ENCODE assay signal across 23 mouse cellular contexts in the genomic region with DNA sequence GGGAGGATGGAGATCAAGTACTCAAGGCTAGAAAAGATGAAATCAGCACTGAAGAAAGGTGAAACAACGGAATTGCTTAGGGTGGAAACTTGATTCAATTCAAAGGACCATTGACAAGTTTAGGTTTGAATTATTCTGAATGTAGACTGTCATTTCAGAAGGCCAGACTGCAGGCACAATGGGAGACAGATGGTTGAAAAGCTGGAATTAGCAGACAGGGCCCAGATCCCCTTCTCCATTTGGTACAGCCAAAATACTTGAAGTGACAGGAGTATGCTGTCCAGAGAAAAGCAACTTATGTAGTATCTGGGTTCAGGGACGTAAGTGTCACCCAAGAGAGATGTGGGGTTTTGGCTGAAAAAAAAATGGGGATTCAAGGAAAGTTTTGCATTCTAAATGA. TPM values are rescaled to one million over a fixed set of nuclear protein-coding genes. Genes with fewer than 3 reads are reported as not detected.
DNase-seq lines count a peak whose midpoint lies in the region; ATAC-seq and TF ChIP-seq lines count a peak whose summit lies in the region.
"Had no signal": no experiment of that assay in that cellular context is flagged by ENCODE, and none has a peak within 500 bp of the region (broad histone marks: within the 10 kb centered on the region; RNA-seq: fewer than 3 reads in every experiment).

No protein-coding gene starts in this region.

- H3K4me3 ChIP-seq in forebrain, postnatal 0 days (ENCODE audit: low read depth, low read length): no peak overlapping the region
- H3K4me3 ChIP-seq in forebrain, embryonic 11.5 days (ENCODE audit: low read depth, low read length): no peak overlapping the region
- H3K4me3 ChIP-seq in neural tube, embryonic 15.5 days (replicated peaks): no peak overlapping the region
- H3K4me3 ChIP-seq: embryonic facial prominence, embryonic 12.5 days; heart, embryonic 13.5 days; hindbrain, embryonic 12.5 days had no signal

- DNase-seq in forebrain, postnatal 0 days: peak; percentile 41
- DNase-seq in forebrain, embryonic 11.5 days (ENCODE audit: low spot score): no peak
- DNase-seq in brain, embryonic 14.5 days (ENCODE audit: low read depth): peak; percentile 38
- peak; percentile 14 to 55 for DNase-seq in layer of hippocampus, adult 8-10 months (ENCODE audit: low spot score in 2 of 2)
- DNase-seq in layer of hippocampus, postnatal 36 days: peak; percentile 40 to 46
- DNase-seq in thymus, adult 18-20 months: no peak
- DNase-seq: adrenal gland, postnatal 14 days; cerebellum, adult 11 months; cerebellum, adult 8-10 months; cerebellum, postnatal 14 days; gastrocnemius, postnatal 36 days; heart, adult 11 months; heart, postnatal 4 days had no signal

- no peaks in the 10 kb centered on the region for H3K27me3 ChIP-seq in forebrain, postnatal 0 days (ENCODE audit: insufficient read depth, low read length)
- H3K27me3 ChIP-seq in forebrain, embryonic 11.5 days (ENCODE audit: control insufficient read depth, insufficient read depth, low read length): no peaks in the 10 kb centered on the region
- no peaks in the 10 kb centered on the region for H3K27me3 ChIP-seq in neural tube, embryonic 15.5 days (replicated peaks)
- H3K27me3 ChIP-seq: CH12.LX; embryonic facial prominence, embryonic 12.5 days; heart, embryonic 13.5 days; hindbrain, embryonic 12.5 days; Patski had no signal

- 47% methylated on average over 2 of the region's 2 CpGs for WGBS in forebrain, postnatal 0 days
- 80% methylated on average over 2 of the region's 2 CpGs for WGBS in forebrain, embryonic 11.5 days
- 96% methylated on average over 2 of the region's 2 CpGs for WGBS in neural tube, embryonic 15.5 days

- H3K9ac ChIP-seq in forebrain, postnatal 0 days: no peak overlapping the region
- no peak overlapping the region for H3K9ac ChIP-seq in forebrain, embryonic 11.5 days (ENCODE audit: low read length)
- no peak overlapping the region for H3K9ac ChIP-seq in neural tube, embryonic 15.5 days (replicated peaks)
- H3K9ac ChIP-seq: embryonic facial prominence, embryonic 12.5 days; heart, embryonic 13.5 days; hindbrain, embryonic 12.5 days had no signal

- ATAC-seq in forebrain, postnatal 0 days: peak; percentile 32; the same call in 1 of the 2 replicates
- no peak for ATAC-seq in forebrain, embryonic 11.5 days (replicated peaks; ENCODE audit: low FRiP score)
- ATAC-seq in neural tube, embryonic 15.5 days (ENCODE audit: low FRiP score): no peak
- ATAC-seq: activated CD4-positive, CD25-positive, alpha-beta regulatory T cell, adult 4 months; forebrain, embryonic 14.5 days; hindbrain, embryonic 16.5 days; inflammation-experienced regulatory T-cells, adult 6 months; Patski had no signal

- TF ChIP-seq POLR2A in brain, embryonic 14.5 days (IDR thresholded peaks at IDR 0.05; ENCODE audit: borderline replicate concordance, extremely low read depth, insufficient read depth, insufficient read length, poor library complexity, severe bottlenecking): no peak

- 0 out of 2 replicates have a peak overlapping the region, but pooled peaks have one; percentile 11 for H3K27ac ChIP-seq in forebrain, postnatal 0 days (ENCODE audit: low read depth, low read length)
- H3K27ac ChIP-seq in forebrain, embryonic 11.5 days (ENCODE audit: low read depth, low read length): no peak overlapping the region
- no peak overlapping the region for H3K27ac ChIP-seq in neural tube, embryonic 15.5 days (replicated peaks)
- H3K27ac ChIP-seq: embryonic facial prominence, embryonic 12.5 days; heart, embryonic 13.5 days; hindbrain, embryonic 12.5 days had no signal

- 0 out of 2 replicates have a peak, but pooled peaks cover 5% of the 10 kb centered on the region for H3K9me3 ChIP-seq in forebrain, postnatal 0 days (ENCODE audit: low read length)
- no peaks in the 10 kb centered on the region for H3K9me3 ChIP-seq in forebrain, embryonic 11.5 days (ENCODE audit: control insufficient read depth, low read length)
- no peaks in the 10 kb centered on the region for H3K9me3 ChIP-seq in neural tube, embryonic 15.5 days (replicated peaks)
- H3K9me3 ChIP-seq: heart, embryonic 13.5 days; hindbrain, embryonic 12.5 days had no signal

- H3K4me2 ChIP-seq in forebrain, postnatal 0 days (ENCODE audit: low read depth): no peak overlapping the region
- H3K4me2 ChIP-seq in forebrain, embryonic 11.5 days (ENCODE audit: low read depth, low read length, severe bottlenecking): no peak overlapping the region
- H3K4me2 ChIP-seq in neural tube, embryonic 15.5 days: no peak overlapping the region
- H3K4me2 ChIP-seq: embryonic facial prominence, embryonic 12.5 days; heart, embryonic 13.5 days; hindbrain, embryonic 12.5 days had no signal

- no peak for TF ChIP-seq CTCF in forebrain, postnatal 0 days (IDR thresholded peaks at IDR 0.05; ENCODE audit: low read depth)
- no peak for TF ChIP-seq CTCF in brain, embryonic 14.5 days (IDR thresholded peaks at IDR 0.05; ENCODE audit: borderline replicate concordance, extremely low read depth, insufficient read depth, insufficient read length)

- H3K4me1 ChIP-seq in forebrain, postnatal 0 days (ENCODE audit: insufficient read depth): 0 out of 2 replicates have a peak, but pooled peaks cover 3% of the 10 kb centered on the region
- no peaks in the 10 kb centered on the region for H3K4me1 ChIP-seq in forebrain, embryonic 11.5 days (replicated peaks; ENCODE audit: control insufficient read depth, insufficient read depth, low read length)
- no peaks in the 10 kb centered on the region for H3K4me1 ChIP-seq in neural tube, embryonic 15.5 days
- H3K4me1 ChIP-seq: embryonic facial prominence, embryonic 12.5 days; heart, embryonic 13.5 days; hindbrain, embryonic 12.5 days had no signal

- H3K36me3 ChIP-seq in forebrain, postnatal 0 days (ENCODE audit: insufficient read depth): no peaks in the 10 kb centered on the region
- no peaks in the 10 kb centered on the region for H3K36me3 ChIP-seq in forebrain, embryonic 11.5 days (ENCODE audit: control insufficient read depth, insufficient read depth, low read length)
- H3K36me3 ChIP-seq in neural tube, embryonic 15.5 days: no peaks in the 10 kb centered on the region
- H3K36me3 ChIP-seq: embryonic facial prominence, embryonic 12.5 days; heart, embryonic 13.5 days; hindbrain, embryonic 12.5 days had no signal

RNA-seq across cellular contexts. Expression of a gene that starts 57.3 kb away (rescaled TPM):
- total RNA-seq in forebrain, postnatal 0 days (2014; rRNA removed): 2.0 TPM in 2 replicates
- polyA plus RNA-seq in forebrain, postnatal 0 days (2015; fragmentation: Nextera tagmentation; extraction: Ambion mirVana): 1.2 and 1.5 TPM in 2 replicates
- polyA plus RNA-seq in forebrain, embryonic 11.5 days (2014; fragmentation: Nextera tagmentation; extraction: Ambion mirVana): 0.20 TPM in 1 of 2 replicates, not detected in the other
- polyA plus RNA-seq in brain, embryonic 14.5 days (2012; rRNA removed): 0.57 and 0.71 TPM in 2 replicates
- 10 to 100 TPM in 1 of 4 experiments, 1 to 10 TPM in 3; 6.6 to 10.0 (median 8.7) TPM for total RNA-seq in layer of hippocampus, adult 8-10 months (2022)
- total RNA-seq in layer of hippocampus, postnatal 36 days (2021): 10 to 100 TPM; 10.6 to 11.0 TPM
- polyA plus RNA-seq in neural tube, embryonic 15.5 days (2015; fragmentation: Nextera tagmentation; extraction: Ambion mirVana): 3.0 and 6.8 TPM in 2 replicates
- polyA plus RNA-seq: Patski had no signal

Comparison
In these comparisons a context has a peak if more than half of its experiments do, and no peak if none do; other contexts are left out.
1. DNase-seq: peak in forebrain, postnatal 0 days (single experiment), brain, embryonic 14.5 days (single experiment), layer of hippocampus, adult 8-10 months (2 of 2) and layer of hippocampus, postnatal 36 days (2 of 2); none in forebrain, embryonic 11.5 days (single experiment) and thymus, adult 18-20 months (0 of 2).